Mouse (Mus musculus): ENCODE data around the gene Catsperg1.
"Not testable (repeated sequence)": the region's sequence is repeated elsewhere in the genome, so short reads cannot be mapped to it uniquely, and the experiment has no call there.

The Catsperg1 gene

DNA sequence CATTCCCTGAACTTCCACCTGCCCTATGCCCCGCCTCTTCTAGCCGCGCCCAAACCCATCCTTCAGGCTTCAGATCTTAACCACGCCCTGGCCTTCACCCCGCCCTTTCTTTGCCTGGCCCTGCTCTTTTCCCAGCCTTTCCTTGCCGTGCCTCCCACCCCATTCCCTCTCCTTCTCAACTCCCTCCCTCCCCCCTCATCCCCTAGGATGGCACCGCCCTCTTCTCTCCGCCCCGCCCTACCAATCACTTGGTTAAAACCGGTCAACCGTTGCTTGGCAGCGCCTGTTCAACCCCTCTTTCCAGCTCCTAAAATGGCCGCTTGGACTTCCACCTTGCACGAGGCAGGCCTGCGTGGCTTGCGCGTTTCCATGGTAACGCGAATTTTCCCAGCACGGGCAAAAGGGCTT, at the start of gene Catsperg1:
Gene Catsperg1 (minus strand): TSS at position 361 of the 408 bp plus-strand sequence.
- DNase-seq (ENCODE audit: low spot score in 2 of 2): no peak

GRCm38 (mm10) chr7:29262151-29262550, 48.3 kb upstream of the Catsperg1 start:
- no peak for DNase-seq (ENCODE audit: low spot score in 2 of 2)

GRCm38 (mm10) chr7:29259781-29260730, 46.2 kb upstream of the Catsperg1 start:
- DNase-seq (ENCODE audit: low spot score in 2 of 2): no peak

DNA sequence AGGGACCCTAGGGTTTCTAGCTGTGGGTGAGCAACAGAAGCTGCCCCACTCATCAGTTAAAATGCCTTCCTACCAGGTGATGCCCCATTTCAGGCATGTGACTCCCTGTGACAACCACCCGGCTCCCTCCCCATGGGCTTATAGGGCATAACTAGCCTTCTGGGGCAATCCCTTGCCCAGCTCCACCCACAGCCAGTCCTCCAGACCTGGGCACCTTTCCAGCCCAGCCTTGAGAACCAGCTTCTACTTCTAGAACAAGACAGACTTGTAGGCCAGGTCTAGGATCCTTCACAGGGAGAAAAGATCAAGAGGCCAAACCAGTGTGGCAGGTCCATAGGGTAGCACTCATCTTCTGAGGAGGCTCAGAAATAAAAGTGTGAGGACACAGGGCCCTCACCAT, 43.5 kb upstream of the Catsperg1 start:
- peak in 1 of 2 experiments; percentile 55 for DNase-seq (ENCODE audit: low spot score in 2 of 2)

DNA sequence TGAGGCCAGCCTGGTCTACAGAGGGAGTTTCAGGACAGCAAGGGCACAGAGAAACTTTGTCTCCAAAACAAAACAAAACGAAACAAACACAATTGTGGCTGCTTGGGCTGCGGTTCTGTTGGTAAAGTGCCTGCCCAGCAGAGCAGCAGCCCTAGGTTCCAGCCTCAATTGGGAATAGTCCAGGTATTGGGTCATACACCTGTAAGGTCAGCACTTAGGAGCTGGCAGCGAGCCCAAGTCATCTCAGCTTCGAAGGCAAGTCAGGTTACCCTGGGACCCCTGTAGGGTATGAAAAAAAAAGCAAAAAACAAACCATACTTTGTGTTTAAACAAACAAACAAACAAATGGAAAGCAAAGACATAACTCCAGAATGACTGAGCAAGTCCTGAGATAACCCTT, 42.0 kb upstream of the Catsperg1 start:
- DNase-seq (ENCODE audit: low spot score in 2 of 2): no peak

DNA sequence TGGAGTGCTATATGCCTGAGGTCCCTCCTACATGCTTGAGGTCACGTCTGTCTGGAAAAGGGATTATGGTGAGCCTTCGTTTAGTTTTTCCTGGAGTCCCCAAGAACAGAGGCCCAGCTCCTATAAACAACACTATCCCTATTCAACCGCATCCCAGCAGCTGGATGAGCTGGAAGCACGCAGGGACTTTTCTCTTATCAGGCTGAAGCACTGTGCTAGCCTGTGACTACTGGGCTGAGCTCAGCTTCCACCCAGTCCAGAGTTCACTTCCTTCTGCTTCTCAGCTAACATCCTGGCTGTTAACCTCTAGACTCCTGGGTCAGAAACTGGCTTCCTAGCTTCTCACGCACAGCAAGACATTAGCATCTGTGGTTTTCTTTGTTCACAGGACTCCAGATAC, 40.0 kb upstream of the Catsperg1 start:
- no peak for DNase-seq (ENCODE audit: low spot score in 2 of 2)

DNA sequence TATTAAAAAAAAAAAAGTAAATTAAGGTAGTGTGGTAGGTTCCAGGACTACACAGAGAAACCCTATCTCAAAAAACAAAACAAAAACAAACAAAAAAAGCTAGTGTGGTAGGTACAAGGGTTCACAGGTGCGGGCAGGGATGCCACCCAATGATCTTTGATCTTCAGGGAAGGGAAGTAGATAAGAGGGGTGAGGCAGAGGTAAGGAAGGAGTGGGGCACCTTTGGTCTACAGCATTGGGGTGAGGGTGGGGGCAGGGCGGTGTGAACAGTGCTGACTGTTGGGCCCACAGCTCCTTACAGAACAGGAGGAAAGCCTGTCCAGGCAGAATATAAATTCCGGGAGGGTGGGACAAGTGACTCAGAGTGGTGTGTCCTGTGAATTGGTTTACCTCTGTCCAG, 37.3 kb upstream of the Catsperg1 start:
- no peak for DNase-seq (ENCODE audit: low spot score in 2 of 2)

GRCm38 (mm10) chr7:29248261-29248841, 34.5 kb upstream of the Catsperg1 start, which contains the start of gene 2200002D01Rik:
Gene 2200002D01Rik, minus strand, starts transcription at chr7:29248466.
- peak; percentile 27 to 70 for DNase-seq (ENCODE audit: low spot score in 2 of 2)

GRCm38 (mm10) chr7:29247706-29248105, 33.9 kb upstream of the Catsperg1 start:
- no peak for DNase-seq (ENCODE audit: low spot score in 2 of 2)

- DNase-seq (ENCODE audit: low spot score in 2 of 2): peak; percentile 82 to 96
Observed at GRCm38 (mm10) chr7:29247314-29247700, 33.5 kb upstream of the Catsperg1 start.

DNA sequence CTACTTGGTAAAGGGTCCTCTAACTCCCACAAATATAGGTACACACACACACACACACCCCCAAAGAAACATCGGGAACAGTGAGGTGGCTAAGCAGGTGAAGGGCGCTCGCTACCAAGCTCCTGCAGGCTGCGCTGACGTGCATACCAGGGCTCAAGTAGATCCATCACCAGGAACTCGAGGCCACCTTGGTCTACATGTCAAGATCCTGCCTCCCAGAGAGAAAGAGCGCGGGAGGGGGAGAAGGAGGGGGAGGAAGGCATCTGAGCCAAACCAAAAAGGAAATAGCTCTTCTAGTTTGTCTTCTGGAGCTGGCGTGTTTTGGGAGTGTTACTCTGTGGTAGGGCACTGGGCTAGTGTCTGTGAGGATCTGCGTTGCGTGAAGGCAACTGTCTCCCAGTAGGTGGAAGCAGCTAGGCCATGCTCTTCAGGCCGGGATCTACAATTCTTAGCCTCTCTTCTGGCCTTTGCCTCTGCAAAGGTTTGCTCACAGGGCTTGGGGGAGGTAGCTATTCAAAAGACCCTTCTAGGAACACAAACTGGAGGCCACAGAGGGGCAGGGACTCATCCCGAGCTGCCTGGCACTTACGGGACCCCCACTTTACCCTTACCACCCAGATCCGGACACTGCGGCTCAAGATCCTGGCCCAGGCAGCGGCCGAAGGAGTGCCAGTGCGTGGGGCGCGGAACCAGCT, 32.9 kb upstream of the Catsperg1 start:
- DNase-seq (ENCODE audit: low spot score in 2 of 2): peak in 1 of 2 experiments; percentile 55

DNA sequence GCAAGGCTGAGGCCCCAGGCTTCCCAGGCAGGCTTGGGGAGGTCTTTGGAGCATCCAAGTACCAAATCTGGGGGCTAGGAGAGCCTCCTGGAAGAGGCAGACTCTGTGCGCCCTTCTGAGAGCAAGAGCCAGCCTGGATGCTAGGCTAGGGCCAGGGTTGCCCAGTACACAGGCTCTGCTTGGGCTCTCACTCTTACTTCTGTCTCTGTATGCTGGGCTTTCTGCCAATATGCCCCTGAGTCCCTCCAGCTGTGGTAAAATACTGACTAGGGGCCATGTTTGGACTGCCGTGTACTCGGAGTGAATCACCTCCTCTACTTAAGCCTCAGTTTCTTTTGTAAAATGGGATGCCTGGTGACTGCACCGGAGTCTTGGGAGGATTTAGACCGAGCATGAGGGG, 32.2 kb upstream of the Catsperg1 start:
- no peak for DNase-seq (ENCODE audit: low spot score in 2 of 2)

DNA sequence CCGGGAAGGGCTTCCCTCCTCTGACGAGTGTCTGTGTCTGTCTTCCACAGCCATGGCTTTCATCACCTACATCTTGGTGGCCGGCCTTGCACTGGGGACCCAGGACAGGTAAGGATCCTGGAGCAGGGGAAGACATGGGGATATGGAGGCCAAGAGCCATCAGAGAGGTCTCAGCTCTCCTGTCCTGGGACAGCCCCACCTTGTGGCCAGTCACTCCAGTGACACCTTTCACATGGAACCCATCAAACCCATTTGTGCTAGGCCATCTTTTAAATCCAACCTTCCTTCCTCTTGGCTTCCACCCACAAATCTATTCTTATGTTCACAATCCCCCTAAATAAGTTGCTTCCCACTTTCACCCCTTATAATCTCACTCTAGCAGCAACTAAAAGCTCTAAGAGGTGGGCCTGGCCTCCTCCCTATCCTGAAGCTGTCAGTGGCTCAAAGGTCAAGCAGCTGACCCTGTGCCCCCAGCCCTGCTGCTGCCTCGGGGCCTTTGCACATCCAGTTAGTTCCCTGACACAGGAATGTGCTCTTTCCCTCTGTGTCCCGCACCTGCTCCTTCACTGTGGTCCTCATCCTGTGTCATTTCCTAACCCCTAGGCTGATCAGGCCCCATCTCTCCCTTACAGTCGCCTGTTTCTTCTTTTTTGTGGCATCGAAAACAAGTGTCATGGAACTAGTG, 31.0 kb upstream of the Catsperg1 start:
- peak; percentile 37 to 76 for DNase-seq (ENCODE audit: low spot score in 2 of 2)

DNA sequence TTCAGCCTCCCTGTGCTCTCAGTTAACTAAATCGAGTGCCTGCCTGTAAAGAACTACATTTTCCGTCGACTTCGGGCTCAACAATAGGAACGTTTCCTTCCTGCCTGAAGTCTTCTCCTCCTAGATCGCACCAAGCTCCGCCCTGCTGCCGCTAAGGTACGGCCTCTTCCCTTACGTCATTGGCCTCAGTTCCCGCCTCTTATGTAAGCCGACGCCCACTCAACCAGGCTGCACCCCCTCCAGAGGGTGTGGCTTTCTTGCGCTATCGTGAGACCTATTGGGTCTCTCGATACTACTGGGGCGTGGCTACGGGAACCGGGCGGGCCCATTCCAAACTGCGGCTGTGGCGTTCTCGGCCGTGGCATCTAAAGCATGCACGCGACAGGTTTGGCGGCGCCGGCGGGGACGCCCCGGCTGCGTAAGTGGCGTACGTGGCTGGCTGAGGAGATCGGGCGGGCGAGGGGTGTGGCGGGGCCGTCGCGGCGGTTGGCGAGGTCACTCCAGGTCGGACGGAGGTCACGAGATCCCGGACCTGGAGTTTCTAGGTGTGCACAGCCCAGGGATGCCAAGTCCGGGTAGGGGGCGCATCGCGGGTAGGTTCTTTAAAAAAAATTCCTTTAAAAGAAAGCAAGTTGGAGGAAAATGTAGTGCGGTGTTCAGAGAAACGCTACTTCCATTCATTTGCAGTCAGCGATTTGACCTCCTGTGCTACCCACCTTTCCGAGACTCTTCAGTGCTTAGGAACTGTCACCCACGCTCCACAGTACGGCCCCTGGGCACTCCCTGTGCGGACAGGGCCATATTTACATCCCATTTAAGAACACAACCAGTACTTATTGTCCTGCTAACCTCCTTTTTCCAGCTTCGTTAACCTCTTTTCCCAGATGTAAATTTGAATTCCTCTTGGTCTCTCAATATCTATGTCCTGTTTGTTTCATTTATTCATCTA, 24.5 kb upstream of the Catsperg1 start, which contains the start of gene Yif1b:
Gene Yif1b (plus strand): TSS at position 311 of the 949 bp plus-strand sequence.
- peak; percentile 98 to 99 for DNase-seq (ENCODE audit: low spot score in 2 of 2)

- DNase-seq (ENCODE audit: low spot score in 2 of 2): not testable (repeated sequence)
Observed at GRCm38 (mm10) chr7:29237596-29237995, 23.8 kb upstream of the Catsperg1 start.

GRCm38 (mm10) chr7:29236593-29236992, 22.8 kb upstream of the Catsperg1 start:
- DNase-seq (ENCODE audit: low spot score in 2 of 2): no peak

- DNase-seq (ENCODE audit: low spot score in 2 of 2): no peak
Observed at GRCm38 (mm10) chr7:29234661-29235060, 20.8 kb upstream of the Catsperg1 start.

- no peak for DNase-seq (ENCODE audit: low spot score in 2 of 2)
Observed at GRCm38 (mm10) chr7:29233745-29234144, 19.9 kb upstream of the Catsperg1 start.

DNA sequence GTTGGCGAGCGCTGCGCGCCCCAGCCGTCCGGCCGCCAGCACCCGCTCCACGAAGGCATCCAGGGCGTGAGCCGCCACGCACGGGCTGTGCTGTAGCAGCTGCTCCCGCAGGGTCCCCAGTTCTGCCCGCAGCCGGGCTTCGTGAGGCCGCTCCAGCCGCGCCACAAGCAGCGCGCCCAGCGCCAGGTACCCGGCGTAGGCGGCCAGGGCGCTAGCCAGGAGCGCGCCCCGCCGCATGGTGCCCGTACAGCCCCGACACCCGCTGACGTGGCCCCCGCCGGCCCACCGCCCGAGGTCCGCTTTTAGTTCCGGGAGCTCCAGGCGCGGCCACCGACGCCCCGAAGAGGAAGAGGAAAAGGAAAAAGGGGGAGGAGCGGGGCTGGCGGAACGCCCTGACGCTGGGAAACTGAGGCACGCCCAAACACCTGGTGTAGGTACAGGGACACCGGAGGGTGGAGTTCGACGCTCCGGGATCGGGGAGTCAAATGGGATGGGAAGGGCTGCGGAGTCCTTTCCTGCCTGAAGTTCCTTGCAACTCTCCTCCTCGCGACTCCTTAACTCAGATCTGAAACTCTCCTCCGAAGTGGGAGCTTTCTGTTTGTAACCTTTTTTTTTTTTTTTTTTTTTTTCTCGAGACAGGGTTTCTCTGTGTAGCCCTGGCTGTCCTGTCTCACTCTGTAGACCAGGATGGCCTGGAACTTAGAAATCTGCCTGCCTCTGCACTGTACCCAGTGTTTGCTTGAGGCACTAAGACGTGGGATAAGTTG, 18.6 kb upstream of the Catsperg1 start, which contains the start of gene Kcnk6:
Gene Kcnk6 (minus strand): TSS at position 269 of the 767 bp plus-strand sequence.
- peak; percentile 30 to 74 for DNase-seq (ENCODE audit: low spot score in 2 of 2)

DNA sequence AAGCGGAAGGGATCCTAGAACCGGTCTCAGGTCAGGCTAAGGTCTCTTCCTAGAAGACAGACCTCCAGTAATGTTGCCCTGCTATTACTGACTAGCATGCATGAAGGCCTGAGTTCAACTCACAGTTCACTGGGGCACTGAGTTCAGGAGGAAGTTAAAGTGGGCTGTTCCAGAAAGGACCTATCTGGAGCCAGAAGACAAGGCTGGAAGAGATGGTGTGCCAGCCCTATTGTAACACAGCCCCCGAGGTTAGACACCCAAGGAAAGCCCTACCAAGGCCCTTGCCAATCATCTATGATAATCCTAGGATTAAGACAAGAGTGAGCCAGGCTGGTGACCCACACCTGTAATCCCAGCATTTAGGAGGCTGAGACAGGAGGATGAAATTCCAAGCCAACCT, 17.7 kb upstream of the Catsperg1 start:
- no peak for DNase-seq (ENCODE audit: low spot score in 2 of 2)
